Mouse (Mus musculus): ENCODE results near the gene Birc2.

GRCm38 (mm10) chr9:7873511-7874211, 36.8 kb upstream of the Birc2 start:
- TF ChIP-seq CTCF (IDR thresholded peaks at IDR 0.05; ENCODE audit: low read depth, low read length): no peak
- no peak for TF ChIP-seq POLR2A (IDR thresholded peaks at IDR 0.05; ENCODE audit: insufficient read depth, low read length)
- TF ChIP-seq EP300 (IDR thresholded peaks at IDR 0.05; ENCODE audit: insufficient read depth, low read depth, low read length): no peak

All from ES-Bruce4 (cell line).